Mouse (Mus musculus): Measurements from ENCODE around the gene Slc24a3.

- TF ChIP-seq POLR2A (IDR thresholded peaks at IDR 0.05; ENCODE audit: borderline replicate concordance, extremely low read depth, low read depth, low read length) = no peak
- TF ChIP-seq CTCF (IDR thresholded peaks at IDR 0.05; ENCODE audit: insufficient read depth, low read length) = no peak
These were observed 348.4 kb downstream of the Slc24a3 start for GRCm38 (mm10) chr2:145515956-145516355.
